Mouse (Mus musculus) T-helper 17 cell (primary cell): ENCODE data around the gene Gm10309.

Experiments used
- in situ Hi-C, 2 experiments: fragments of 300-600 bp; cut with MboI, MseI; formaldehyde crosslinking; loops; 1 replicate in 1 of 2; 2 replicates in 1 of 2; pipeline ENCODE4 v1.15.1; 2025; ENCODE audit warnings: high pct_unique_total_duplicates in 2 of 2

The Gm10309 gene

DNA sequence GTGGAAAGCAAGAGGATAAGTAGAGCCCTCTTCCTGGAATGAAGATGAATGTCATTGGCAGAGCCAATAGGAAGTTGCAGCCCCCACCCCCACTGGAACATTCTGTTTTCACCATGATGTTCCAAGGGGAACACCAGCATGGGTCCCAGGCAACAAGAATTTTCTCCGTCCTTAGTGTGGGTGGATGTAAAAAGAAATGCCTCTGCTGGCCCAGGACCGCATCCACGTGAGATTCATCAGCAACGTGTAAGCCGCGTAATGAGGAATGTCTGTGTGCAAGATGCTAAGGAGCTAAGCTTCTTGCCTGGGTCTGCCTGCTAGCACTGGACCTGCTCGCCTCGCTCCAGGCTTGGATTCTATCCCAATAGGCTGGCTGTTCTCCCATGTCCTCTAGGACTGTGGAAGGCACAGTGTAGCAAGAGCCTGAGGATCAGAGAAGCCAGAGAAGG, at the start of gene Gm10309:
TSS of gene Gm10309 (minus strand) at position 50 of the 449 bp plus-strand sequence.
- in situ Hi-C loops: no loop called here

DNA sequence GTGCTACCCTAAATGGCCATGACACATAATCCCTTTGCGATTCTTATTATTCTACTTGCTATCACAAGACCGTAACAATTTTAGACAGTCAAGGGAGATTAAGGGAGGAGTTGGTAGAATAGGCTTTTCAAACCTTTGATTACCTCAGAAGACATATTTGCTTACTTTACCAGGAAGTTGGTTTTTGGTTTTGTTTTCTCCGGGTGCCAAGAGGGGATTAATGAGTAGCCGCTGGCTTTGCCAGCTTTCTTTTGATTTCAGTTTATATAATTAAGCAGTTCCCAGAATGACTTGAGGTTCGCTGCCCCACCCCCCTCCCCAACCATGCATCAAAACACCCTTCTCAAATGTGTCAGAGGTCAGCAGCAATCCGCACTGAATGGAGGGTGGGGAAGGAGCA, 47.0 kb upstream of the Gm10309 start:
- in situ Hi-C loops: no loop called here

DNA sequence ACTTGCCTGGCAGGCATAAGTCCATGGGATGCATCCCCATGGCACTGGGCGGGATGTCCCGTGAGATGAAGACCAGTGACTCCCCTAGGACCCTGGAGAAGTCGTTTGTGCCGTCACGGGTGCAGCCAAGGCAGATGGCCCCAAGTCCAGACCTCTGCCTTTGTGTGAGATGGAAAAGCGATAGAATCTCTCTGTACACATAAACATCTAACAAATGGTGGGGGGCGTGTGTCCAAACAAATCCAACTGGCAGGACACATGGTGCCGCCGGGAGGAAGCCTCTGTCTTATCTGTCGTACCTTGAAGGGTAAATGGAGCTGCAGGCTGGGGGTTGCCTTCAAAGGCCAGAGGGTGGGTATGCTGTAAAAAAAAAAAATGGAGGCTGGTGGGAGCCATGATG, 46.5 kb upstream of the Gm10309 start:
- in situ Hi-C loops: no loop called here

DNA sequence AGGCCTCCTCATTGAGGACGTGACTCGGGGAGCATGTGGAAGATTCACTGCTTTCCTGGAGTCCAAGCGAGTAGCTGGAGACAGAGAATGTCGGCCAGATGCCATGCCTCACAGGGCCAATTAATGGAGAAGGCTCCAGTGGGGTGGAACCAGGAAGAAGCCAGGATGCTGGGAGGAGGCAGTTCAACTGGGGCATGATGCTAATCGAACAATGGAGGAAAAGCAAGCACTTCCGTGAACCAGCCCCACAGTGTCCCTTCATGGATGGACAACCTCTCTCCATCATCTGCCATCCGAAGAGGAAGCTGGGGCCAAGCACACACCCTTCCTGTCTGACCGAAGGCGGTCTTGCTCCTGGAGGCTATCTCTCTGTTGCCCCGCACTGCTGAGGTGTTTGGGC, 44.1 kb upstream of the Gm10309 start:
- in situ Hi-C loops: no loop called here

DNA sequence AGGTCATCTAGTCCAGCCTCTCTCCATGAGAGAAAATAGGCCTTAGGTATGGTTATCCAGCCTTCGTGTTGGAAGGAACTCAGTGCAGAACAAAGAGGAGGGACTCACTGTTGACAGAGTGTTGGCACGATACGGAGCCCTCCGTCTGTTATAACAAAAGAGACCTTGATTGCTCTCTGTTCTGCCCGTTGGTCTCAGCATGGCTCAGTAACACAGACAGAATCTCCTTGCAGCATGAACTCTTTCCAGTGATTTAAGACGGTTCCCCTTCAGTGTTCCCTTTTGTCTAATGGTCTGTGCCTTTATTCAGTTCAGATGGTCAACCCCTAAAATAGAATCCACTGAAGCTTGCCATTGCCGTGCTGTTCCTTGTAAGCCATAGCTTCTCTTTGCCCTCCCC, 41.5 kb upstream of the Gm10309 start:
- in situ Hi-C loops: no loop called here

DNA sequence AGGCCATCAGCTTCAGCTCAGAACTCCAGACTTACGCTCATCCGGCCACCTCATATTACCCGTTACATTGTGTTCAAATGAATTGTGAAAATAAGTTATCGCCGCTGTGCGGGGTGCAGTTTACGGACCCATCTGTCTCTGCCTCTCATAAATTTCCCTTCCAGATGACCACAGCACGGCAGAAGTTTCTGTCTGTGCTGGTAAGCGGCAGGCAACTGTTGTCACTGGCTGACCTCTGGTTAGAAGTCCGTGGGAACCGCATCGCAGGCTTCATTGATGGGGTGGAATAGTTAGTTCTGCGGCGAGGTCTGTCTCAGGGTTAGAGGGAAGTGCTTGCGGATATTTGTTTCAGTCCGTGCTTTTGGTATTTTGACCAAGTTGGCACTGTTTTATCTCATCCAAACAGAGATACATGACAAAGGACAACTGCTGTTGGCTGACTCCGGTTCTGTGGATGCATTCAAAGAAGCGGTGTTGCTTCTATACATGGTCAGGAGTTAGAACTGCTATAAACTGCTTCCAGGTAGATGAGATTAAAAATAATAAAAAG, 34.9 kb upstream of the Gm10309 start:
- in situ Hi-C loops: loop anchor here (5.0 to 10.0 kb wide), 2 partner anchors 275 to 367 kb away; no protein-coding TSS in a partner anchor

DNA sequence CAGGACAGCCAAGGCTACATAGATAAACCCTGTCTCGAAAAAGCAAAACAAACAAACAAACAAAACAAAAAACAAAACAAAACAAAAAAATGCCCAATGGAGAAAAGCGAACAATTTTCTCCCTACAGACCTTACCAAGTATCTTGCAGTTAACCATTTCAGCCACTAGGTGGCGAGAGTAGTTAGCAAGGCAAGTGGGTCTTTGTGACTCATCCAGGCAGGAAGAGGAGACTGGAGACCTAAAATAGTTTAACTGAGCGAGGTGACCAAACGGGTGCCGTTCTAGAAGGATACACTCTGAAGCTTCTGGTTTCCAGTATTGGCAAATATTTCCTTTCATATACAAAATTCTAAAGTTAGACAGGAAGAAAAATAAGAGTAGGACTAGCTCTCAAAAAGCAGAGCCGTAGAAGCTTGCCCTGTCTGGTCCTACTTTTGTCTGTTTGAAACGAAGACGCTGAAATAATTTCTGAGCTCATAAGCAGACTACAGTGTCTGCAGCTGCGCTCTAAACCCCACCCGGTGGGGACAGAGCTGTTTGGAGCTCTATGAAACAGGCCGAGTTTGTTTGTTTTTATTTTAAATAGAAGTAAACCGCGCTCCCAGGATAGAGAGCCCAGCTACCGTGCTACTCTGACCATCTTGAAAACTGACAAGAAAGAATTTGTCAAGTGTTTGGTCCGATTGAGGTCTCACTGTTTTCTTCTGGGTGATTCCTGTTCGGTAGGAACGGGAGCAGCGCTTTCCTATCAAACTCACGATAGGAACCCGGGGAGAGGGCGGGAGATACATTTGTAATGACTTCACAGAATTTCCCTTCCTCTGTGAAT, 31.0 kb upstream of the Gm10309 start:
- in situ Hi-C loops: loop anchor here (5.0 to 10.0 kb wide), 2 partner anchors 279 to 371 kb away; no protein-coding TSS in a partner anchor

DNA sequence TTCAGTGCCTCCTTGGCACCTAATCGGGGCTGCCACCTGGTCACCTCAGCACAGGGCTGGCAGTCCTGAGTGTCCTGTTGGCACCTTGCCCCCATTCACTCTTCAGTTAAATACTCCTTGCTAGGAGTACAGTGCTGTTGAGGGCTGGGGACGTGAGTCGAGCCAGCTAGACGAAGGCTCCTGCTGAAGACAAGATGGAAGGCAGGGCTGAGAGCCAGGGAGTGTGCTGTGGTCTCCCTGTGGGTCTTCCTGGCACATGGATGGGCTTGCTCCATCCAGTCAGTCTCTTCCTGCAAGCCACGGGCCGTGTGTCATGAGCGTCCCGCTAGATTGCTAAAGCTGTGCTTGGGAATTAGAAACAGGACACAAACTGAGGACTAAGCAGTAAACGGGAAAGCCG, 30.1 kb upstream of the Gm10309 start:
- in situ Hi-C loops: loop anchor here (5.0 to 10.0 kb wide), 2 partner anchors 280 to 372 kb away; no protein-coding TSS in a partner anchor

DNA sequence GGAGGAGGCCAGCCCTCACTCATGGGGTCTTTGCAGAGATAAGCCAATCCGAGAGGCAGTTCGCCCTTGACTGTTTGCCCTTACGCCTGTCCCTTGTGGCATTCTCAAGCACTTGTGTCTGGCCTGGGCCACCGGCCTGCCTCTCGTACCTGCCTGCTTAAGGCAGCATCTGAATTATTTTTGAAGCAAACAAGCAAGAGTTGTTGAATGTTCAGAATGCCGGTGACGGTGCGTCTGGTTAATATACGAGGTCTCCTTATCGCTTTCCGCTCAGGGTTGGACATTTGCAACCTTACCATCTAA, 28.5 kb upstream of the Gm10309 start:
- in situ Hi-C loops: loop anchor here (5.0 to 10.0 kb wide), 2 partner anchors 279 to 281 kb away; no protein-coding TSS in a partner anchor

DNA sequence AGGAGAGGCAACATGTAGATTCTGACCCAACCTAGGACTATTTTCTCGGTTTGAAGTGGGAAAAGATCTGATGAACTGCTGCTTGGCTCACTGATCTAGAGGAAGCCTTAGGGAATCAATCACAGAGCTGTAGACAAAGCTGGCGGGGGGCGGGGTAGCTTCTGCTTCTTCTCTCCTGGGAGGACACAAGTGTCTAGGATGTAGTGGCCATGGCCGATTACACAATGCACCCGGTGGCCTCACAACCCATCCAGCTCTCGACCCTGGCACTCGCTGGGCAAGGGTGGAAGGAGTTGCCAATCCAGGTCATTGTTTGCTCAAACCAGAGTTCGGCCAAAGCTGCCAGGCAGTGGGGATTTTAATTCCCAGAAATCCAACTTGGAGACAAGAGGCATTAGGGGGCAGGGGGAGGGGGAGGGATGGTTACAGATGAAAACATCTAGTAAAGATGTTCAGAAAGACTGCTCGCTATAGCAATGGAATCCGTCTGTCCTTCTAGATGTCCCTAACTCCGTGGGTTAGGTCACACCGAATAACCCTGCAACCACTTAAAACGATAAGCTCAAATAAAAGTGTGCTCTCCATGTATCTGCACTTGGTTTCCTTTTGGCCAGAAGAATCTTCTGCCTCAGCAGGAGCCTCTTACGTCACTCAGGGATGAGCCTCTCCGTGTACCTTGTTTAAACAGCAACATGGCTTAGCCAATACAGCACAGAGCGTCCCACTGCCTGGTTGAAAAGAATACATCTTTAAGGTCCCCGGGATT, 27.9 kb upstream of the Gm10309 start:
- in situ Hi-C loops: loop anchor here (5.0 to 10.0 kb wide), 2 partner anchors 279 to 282 kb away; no protein-coding TSS in a partner anchor

DNA sequence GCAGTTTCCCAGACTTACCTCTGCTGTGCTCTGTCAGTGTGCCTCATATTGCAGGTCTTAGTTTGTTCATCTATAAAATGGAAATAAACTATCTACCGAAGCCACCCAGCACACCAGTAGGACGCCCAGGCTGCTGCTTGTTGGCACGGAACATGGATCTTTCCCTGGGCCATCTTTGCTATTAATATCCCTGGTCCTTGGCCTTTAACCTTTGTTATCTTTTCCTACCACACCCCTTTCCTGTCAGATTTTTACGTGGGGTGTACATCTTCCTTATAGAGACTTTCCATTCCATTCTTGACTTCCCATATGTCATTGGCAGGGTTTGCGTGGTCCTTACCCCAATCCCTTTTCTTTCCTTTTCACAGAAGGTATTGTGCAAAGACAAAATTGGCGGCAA, 26.2 kb upstream of the Gm10309 start:
- in situ Hi-C loops: loop anchor here (5.0 to 10.0 kb wide), 2 partner anchors 281 to 284 kb away; no protein-coding TSS in a partner anchor

DNA sequence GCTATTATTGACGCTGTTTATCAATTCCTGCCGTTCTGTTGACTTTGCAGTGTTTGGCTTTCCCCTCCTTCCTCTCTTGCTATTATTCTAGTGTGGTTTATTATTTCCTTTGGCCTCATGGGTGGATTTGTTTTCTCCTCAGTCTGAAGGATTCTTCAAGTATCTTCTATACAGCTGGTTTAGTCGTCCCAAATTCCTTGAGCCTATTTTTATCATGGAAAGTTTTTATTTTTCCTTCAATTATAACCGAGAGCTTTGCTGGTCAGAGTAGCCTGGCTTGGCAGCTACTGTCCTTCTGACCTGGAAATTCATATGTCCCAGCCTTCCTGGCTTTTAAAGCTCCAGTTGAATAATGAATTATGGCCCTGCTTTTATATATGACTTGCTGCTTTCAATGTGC, 24.4 kb upstream of the Gm10309 start:
- in situ Hi-C loops: no loop called here

DNA sequence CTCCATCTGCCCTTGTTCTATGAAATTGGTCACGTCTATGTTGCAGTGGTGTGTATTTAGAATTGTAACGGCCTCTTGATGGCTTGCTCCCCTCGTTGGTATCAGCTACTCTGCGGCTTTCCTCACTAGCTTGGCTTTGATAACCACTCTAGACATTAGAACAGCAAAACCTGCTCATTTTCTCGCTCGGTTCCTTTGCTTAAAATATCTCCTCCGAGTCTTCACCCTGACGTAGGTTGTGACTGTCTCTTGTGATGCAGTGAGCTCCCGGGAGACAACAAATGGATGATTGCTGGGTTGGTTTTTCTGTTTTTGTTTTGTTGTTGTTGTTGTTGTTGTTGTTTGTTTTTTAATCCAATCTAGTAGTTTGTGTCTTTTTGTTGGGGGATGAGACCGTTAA, 24.0 kb upstream of the Gm10309 start:
- in situ Hi-C loops: no loop called here

DNA sequence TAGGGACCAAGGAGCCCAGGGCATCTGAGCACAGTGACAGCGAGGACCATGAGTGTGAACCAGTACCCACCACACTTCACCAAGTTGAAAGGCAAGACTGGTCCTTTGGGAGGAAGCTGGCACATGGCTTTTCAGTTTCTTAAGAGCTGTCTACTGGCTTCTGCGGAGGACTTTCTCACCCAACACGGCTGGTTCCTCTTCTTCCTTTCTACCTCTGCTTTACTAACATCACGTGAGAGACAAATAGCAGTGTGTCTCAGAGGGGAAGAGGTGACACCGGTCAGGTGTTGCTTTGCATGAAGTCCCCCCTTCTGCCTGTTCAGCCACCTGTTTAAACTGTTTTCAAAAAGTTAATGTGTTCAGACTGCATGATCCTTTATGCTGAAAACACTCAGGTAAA, 22.3 kb upstream of the Gm10309 start:
- in situ Hi-C loops: no loop called here

DNA sequence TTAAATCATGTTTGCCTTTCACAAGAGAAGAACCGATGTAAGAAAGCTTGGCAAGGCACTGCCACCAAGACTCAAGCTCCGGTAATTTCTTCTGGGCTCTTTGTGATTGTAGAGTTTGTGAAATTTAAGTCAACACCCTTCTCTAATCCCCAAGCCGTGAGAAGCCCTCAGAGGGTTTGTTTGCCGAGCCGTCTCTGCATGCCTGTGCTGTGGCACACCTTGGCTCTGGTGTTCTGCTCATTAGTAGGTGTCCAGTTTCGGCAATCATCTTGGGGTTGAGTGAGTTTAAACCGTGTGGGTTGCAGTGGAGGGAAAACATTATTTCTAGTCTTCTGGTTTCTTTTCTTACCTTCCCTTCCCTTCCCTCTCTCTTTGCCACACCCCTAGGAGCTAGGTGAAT, 21.0 kb upstream of the Gm10309 start:
- in situ Hi-C loops: no loop called here

DNA sequence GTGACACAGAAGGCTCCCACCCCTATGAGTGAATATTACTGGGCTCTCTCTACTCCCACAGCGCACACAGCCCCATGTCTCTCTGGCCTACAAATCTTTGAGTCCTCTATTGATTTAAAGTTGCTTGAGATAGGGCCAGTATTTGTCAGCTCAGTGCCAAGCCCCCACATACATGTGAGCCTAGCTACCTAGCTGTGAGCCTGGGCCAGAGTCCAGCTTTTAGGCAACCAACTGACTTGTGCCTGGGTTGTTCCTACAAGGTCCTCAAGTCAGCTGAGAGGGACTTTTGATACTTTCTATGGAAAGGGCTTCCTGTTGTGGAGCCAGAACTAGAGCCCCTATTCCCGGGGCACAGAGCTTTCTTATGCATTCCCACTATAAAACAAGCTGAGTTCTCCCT, 20.0 kb upstream of the Gm10309 start:
- in situ Hi-C loops: no loop called here

DNA sequence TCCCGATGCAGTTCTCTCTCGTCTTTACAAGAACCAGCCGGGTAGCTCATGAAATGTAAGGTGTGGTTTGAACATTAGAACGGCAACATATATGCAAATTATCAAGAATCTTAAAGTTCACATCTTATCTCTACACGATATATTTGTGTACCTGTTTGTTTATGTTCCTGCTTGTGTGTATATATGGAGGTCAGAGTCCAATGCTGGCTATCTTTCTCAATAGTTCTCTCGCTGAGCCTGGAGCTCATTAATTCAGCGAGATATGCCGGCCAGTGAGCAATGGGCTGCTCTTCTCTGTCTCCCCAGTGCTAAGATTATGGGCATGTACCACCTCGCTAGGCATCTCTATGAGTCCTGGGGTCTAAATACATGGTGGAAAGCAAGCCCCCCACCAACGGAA, 18.8 kb upstream of the Gm10309 start:
- in situ Hi-C loops: no loop called here

DNA sequence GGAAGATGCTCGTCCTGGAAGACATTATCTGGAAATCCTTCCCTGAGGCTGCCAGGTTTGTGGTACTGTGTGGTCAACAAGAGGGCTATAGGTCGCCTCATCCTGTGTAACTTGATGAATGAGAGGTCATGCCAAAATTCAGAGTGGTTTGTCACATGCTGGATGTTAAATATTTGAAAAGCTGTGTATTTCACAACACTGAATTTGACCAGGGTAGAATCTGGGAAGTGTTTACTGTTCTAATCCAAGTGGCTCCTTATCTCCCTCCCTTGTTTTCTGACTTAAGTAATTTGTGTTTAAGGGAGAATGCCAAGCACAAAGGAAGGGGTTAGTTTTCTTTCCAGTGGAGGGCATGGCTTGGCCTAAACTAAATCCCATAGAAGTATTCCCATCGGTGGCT, 18.3 kb upstream of the Gm10309 start:
- in situ Hi-C loops: no loop called here

DNA sequence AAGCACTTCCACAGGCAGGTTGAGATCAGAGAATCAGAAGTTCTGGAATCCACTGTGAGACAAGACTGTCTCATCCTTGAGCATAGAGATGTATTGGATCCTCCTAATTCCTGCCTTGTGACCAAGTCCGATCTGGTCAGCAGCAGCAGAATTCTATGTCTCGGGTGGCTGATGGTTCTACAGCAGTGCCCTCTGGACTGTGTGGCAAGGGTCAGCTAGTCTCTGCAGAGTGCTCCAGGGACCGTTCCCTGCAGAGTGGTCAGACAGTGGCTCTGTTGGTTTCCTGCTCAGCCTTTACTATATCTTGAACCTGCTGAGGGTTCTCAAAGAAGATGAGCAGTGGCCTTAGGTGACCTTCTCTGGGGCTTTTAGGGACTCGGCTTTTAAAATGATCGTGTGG, 17.6 kb upstream of the Gm10309 start:
- in situ Hi-C loops: no loop called here

DNA sequence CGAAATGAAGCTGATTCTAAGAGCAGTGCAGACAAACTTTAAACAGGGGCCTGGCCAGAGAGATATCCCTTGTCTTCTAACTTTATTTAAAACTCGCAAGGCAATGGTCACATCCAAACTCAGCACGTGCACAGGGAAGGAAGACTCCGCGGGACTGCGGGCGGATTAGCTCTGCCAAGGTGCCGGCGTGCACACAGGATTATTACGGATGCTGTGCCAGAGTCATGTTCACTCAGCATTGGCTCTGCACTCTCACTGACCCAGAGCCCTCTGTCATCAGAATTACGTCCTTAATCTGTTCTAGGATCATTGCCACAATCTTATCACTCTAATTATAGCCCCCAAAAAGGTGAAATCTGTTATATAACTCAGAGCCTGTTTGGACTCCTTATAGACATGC, 16.2 kb upstream of the Gm10309 start:
- in situ Hi-C loops: no loop called here

DNA sequence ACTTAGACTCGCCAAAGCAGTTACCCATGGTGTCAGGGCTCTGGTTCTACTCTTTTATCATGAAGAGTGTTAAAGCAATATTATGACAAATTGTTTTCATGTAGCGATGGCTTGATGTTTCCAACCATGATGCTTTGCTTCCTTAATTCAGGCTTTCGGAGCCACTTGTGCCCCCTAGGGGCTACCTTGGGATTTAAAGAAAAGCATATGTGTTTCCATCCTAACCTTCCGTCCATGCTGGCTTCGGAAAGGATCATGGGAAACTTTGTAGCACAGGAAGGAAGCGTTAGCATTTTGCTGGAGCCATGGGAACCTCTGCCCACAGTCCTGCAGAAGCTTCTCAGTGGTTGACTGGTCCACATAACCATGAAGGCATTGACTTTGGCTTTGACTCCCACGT, 13.6 kb upstream of the Gm10309 start:
- in situ Hi-C loops: loop anchor here in 1 of 2 experiments (5.0 kb wide), 1 partner anchor 89 kb away; no protein-coding TSS in a partner anchor

DNA sequence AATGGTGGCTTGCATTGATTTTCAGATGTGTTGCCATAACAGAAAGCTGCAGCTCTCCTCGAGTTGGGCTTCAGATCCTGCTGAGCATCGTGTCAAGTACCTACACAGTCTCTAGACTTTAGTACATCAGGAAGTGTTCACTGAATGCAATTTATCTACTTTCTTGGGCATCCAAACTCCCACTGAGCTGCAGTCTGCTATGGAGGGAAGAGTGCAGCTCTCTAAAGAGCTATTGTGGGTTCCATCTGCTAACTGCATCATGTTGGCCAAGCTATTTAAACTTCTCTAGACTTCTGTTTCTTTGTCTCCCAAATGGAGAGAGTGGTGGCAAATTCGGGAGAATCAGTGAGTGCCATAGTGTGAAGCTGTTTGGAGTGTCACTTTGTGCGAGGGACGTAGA, 11.6 kb upstream of the Gm10309 start:
- in situ Hi-C loops: loop anchor here in 1 of 2 experiments (5.0 kb wide), 1 partner anchor 91 kb away; no protein-coding TSS in a partner anchor
